Mouse (Mus musculus) small intestine, adult 2 months (tissue): ENCODE measurements around the gene Sugp1. TPM values are rescaled to one million over a fixed set of nuclear protein-coding genes. Genes with fewer than 3 reads are reported as not detected.
A peak's percentile ranks its signal among the peaks of the same experiment; 100 is the strongest.
"Not testable (repeated sequence)": the region's sequence is repeated elsewhere in the genome, so short reads cannot be mapped to it uniquely, and the experiment has no call there.

Experiments used
- H3K27ac ChIP-seq: fragments of 200-500 bp; 2 replicates; pipeline ENCODE4 v1.5.1; 2012; ENCODE audit warnings: low read depth, low read length, control low read depth, inconsistent platforms; ENCODE audit not compliant: insufficient read depth
- H3K27me3 ChIP-seq: fragments of 200-500 bp; 2 replicates; pipeline ENCODE4 v1.6.1; 2012; ENCODE audit warnings: mild to moderate bottlenecking, moderate library complexity, low read length, inconsistent platforms; ENCODE audit not compliant: control insufficient read depth, insufficient read depth
- H3K36me3 ChIP-seq: fragments of 200-500 bp; 2 replicates; pipeline ENCODE4 v1.6.1; 2012; ENCODE audit warnings: mild to moderate bottlenecking, low read length, control low read depth, inconsistent platforms; ENCODE audit not compliant: control insufficient read depth, insufficient read depth
- H3K4me1 ChIP-seq: fragments of 200-500 bp; 2 replicates; pipeline ENCODE4 v1.6.1; 2012; ENCODE audit warnings: low read length, inconsistent platforms, mixed read lengths; ENCODE audit not compliant: control insufficient read depth, insufficient read depth, insufficient read length
- H3K4me3 ChIP-seq: fragments of 200-500 bp; 2 replicates; pipeline ENCODE4 v1.5.1; 2012; ENCODE audit warnings: low read depth, mild to moderate bottlenecking, control low read depth, inconsistent platforms, low read length, moderate library complexity
- CTCF ChIP-seq: fragments of 200-500 bp; IDR thresholded peaks from 2 replicates; pipeline ENCODE4 v1.5.1; 2012; ENCODE audit warnings: low read depth, mild to moderate bottlenecking, control low read depth, inconsistent platforms, low read length, moderate library complexity, mixed read lengths; ENCODE audit not compliant: insufficient replicate concordance, insufficient read length; ENCODE audit errors: extremely low read depth
- POLR2A ChIP-seq: fragments of 200-500 bp; IDR thresholded peaks from 2 replicates; pipeline ENCODE4 v1.6.1; 2012; ENCODE audit warnings: low read depth, mild to moderate bottlenecking, control low read depth, inconsistent platforms, low read length, moderate library complexity
- WGBS: fragments of 180-500 bp; shearing (Covaris S2); methylation state at CpG from one replicate; pipeline ENCODE4 v1.1.7; 2018; 5-methylcytosine and 5-hydroxymethylcytosine counted together
- polyA plus RNA-seq: library from polyadenylated mRNA; depleted of rRNA; stranded (reverse); fragments of >200 nt; gene quantifications from 2 replicates; pipeline ENCODE4 v1.2.3, GENCODE M21; 2012

Sugp1 gene
- polyA plus RNA-seq, 1 experiment, result 10.4 TPM

DNA sequence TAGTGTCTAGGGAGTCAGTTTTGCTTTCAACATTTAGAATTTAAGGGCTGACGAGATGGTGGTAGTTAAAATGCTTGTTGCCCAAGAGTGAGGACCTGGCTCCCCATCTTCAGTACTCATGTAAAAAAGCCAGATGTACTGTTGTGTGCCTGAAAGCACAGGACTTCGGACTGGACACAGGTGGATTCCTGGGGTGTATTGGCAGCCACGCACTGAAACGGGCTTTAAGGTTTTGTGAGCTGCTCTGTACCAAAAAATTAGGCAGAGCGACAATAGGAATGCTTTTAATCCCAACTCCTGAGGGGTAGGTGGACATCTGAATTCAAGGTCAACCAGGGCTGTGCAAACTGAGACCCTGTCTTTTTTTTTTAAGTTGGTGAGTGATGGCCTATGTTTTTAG is 1.4 kb downstream of the Sugp1 start:
- Histone ChIP-seq H3K27ac (no peak overlapping the region), H3K4me3 (no peak overlapping the region), H3K4me1 (peaks cover 9% of the 10 kb centered on the region; the same call in 1 of the 2 replicates), H3K36me3 (peaks cover 7% of the 10 kb centered on the region; the same call in 1 of the 2 replicates), H3K27me3 (no peaks in the 10 kb centered on the region)
- 57% methylated on average over 5 of the region's 5 CpGs for WGBS
- TF ChIP-seq POLR2A, result no peak
- TF ChIP-seq CTCF, result no peak

DNA sequence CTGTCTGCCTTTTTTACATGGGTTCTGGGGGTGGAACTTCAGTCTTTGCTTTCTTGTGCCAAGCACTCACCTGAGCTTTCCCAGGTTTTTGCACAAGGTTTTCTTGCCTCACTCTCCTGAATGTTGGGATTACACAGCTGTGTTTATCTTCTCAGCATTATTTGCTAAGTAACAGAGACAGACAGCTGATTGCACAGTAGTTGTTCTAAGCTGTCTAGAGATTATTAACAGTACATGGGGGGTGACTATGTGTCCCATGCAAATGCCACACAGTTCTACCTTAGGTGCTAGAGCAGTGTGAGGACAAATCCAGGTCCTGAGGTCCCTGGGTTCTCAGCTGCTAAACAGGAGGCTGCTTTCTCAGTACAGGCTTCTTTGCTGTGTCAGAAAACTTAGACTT is 7.0 kb downstream of the Sugp1 start:
- TF ChIP-seq POLR2A (no peak), CTCF (no peak)
- Histone ChIP-seq H3K36me3 (peaks cover 38% of the 10 kb centered on the region), H3K27ac (no peak overlapping the region), H3K4me3 (no peak overlapping the region), H3K27me3 (no peaks in the 10 kb centered on the region), H3K4me1 (no peaks in the 10 kb centered on the region)

DNA sequence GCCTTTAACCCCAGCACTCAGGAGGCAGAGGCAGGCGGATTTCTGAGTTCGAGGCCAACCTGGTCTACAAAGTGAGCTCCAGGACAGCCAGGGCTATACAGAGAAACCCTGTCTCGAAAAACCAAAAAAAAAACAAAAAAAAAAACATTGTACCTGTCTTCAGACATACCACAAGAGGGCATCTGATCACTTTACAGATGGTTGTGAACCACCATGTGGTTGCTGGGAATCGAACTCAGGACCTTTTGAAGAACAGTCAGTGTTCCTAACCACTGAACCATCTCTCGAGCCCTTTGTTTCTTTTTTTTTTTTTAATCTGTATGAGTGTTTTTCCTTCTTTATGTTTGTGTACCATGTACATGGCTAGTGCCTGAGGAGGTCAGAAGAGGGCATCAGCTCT is 7.8 kb downstream of the Sugp1 start:
- WGBS, result 92% methylated on average over 5 of the region's 5 CpGs
- H3K4me1 ChIP-seq, H3K27ac ChIP-seq, H3K4me3 ChIP-seq, H3K27me3 ChIP-seq: not testable (repeated sequence)
- H3K36me3 ChIP-seq, result peaks cover 45% of the 10 kb centered on the region

DNA sequence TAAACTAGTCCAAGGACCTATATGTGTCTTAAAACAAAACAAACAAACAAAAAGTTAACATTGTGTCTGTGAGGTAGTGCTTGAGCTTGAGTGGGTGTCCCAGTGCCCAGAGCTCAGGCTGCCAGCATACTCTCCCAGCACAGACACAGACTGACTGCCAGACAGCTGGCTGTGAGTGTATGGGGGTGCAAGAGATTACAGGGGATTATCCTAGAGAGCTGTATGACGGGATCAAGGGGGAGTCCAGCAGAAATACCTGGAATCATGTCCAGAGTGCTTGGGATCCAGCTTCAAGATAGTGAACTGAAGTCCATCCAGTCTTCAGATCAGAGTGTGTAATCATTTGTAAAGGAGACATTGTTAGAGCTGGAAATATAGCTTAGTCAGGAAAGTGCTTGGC is 15.1 kb downstream of the Sugp1 start:
- Histone ChIP-seq H3K4me1 (no peaks in the 10 kb centered on the region), H3K4me3 (no peak overlapping the region), H3K27me3 (no peaks in the 10 kb centered on the region), H3K27ac (no peak overlapping the region), H3K36me3 (peaks cover 62% of the 10 kb centered on the region)
- no peak for TF ChIP-seq POLR2A
- TF ChIP-seq CTCF, result no peak
- WGBS, result 89% methylated on average over 1 of the region's 1 CpGs

DNA sequence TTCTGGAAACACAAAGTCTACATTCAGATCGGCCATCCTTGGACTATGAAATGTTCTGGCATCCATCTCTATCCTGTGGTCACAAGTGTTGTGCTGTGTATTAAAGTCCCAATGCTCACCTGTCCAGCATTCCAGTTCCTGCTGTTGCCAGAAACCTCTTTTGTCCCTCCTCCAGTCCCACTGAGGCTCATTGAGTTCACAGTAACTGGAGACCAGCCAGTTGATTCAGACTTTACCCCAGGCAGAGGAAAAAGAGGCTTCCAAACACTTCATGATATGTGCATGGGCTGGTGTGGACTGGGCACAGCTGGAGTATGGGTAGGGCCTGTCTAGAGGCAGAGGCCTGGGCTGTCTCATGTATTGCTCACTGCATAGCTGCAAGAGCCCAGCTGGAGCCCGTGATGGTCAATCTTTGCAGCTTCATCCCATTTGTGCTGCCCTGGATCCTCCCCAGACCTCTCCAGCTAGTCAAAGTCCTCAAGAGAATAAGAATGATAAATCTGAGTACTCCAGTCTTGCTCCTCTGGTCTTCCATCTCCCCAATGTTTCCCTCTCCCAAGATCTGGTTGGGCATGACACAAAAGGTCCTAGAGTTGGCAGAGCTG is 29.3 kb downstream of the Sugp1 start:
- WGBS, result 36% methylated on average over 2 of the region's 2 CpGs
- no peaks in the 10 kb centered on the region for H3K27me3 ChIP-seq
- peak overlapping the region; percentile 79 for H3K4me3 ChIP-seq
- peaks cover 34% of the 10 kb centered on the region for H3K36me3 ChIP-seq
- peak overlapping the region; percentile 87 for H3K27ac ChIP-seq
- H3K4me1 ChIP-seq, result peaks cover 19% of the 10 kb centered on the region; the same call in 1 of the 2 replicates
- no peak for TF ChIP-seq POLR2A
- TF ChIP-seq CTCF, result no peak

DNA sequence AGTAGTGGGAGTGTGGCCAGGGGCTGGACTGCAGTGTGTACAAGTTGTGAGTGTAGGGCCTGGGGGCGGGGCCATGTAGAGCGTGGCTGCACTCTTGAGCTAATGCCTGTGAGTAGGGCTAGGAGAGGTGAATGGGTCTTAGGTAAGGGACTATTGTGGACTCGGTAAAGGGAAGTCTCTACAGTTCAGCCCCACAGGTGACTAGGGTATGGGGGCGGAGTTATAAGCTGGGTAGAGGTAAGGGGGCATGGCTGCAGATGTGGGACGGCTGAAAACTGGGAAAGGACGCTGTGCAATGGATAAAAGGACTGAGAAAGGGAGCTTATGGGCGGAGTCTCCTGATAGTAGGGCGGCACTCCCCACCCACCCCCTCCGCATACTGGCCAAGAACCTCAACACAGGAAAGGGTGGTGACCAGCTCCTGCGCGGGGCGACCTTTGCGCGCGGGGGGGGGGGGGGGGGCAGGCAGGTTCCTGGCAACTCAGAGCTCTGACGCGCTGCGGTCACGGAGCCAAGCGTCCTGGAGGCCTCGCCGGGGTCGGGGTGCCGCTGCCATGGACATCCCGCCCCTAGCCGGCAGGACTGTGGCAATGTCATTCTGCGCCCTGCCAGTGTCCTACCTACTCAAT is 29.9 kb downstream of the Sugp1 start, which contains the start of gene Tm6sf2:
Gene Tm6sf2 (plus strand): TSS at position 484 of the 629 bp plus-strand sequence.
- Histone ChIP-seq H3K27ac (peak within 1 kb of the TSS; percentile 100), H3K36me3 (peaks cover 36% of the 10 kb centered on the region), H3K4me3 (peak within 1 kb of the TSS; percentile 79), H3K4me1 (peaks cover 19% of the 10 kb centered on the region; the same call in 1 of the 2 replicates), H3K27me3 (no peaks in the 10 kb centered on the region)
- TF ChIP-seq CTCF (no peak), POLR2A (0 out of 2 replicates have a peak, but pooled peaks have one; percentile 39)
- 3% methylated on average over 27 of the region's 27 CpGs for WGBS

DNA sequence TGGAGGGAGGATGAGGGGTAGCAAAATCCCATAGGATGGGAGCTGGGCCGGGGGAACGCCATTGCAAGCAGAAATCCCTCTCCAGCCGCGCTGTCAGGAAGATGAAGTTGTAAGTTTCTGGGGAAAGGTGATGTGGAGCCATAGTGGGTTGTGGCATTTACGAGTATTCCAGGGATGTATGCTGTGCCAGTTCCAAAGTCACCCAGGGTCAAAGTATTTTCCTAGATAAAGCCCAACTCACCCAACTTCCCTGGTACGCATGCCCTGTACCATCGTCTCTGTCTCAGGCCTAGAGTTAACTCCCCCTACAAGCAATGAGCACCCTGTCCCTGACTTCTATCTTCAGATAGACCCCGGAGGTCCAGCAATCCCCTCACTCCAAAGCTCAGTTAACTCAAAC is 30.5 kb downstream of the Sugp1 start:
- Histone ChIP-seq H3K27me3 (no peaks in the 10 kb centered on the region), H3K27ac (peak overlapping the region; percentile 100), H3K4me1 (peaks cover 19% of the 10 kb centered on the region; the same call in 1 of the 2 replicates), H3K36me3 (peaks cover 40% of the 10 kb centered on the region), H3K4me3 (peak overlapping the region; percentile 79)
- no peak for TF ChIP-seq POLR2A
- WGBS, result 23% methylated on average over 8 of the region's 8 CpGs
